Mouse (Mus musculus): ENCODE measurements at regions not wholly inside any gene's neighbourhood (a gene's known extent, or its start where the extent isn't known, plus 50 kb on each side); places are given as distances from the start of the nearest gene placed in this dataset.

- H3K9me3 ChIP-seq (ENCODE audit: control insufficient read depth, low read length): no peaks in the 10 kb centered on the region
- H3K36me3 ChIP-seq (replicated peaks; ENCODE audit: control insufficient read depth, insufficient read depth, low read depth): no peaks in the 10 kb centered on the region
- TF ChIP-seq EP300 (IDR thresholded peaks at IDR 0.05; ENCODE audit: low read depth) (no peak), CTCF (IDR thresholded peaks at IDR 0.05; ENCODE audit: low read depth) (no peak)
- DNase-seq (ENCODE audit: low read depth in 3 of 3, low spot score in 3 of 3): no peak
- H3K4me1 ChIP-seq (replicated peaks; ENCODE audit: control insufficient read depth in 2 of 2, insufficient read depth in 2 of 2, low read length in 1 of 2): no peaks in the 10 kb centered on the region
- H3K27ac ChIP-seq: no peak overlapping the region
- no peak overlapping the region for H3K4me2 ChIP-seq (ENCODE audit: low read depth)
- WGBS (ENCODE audit: insufficient replicate concordance): 47% methylated on average over 14 of the region's 14 CpGs
- no peak overlapping the region for H3K9ac ChIP-seq (replicated peaks)
- H3K27me3 ChIP-seq (ENCODE audit: control insufficient read depth, insufficient read depth, low read length): no peaks in the 10 kb centered on the region
- H3K4me3 ChIP-seq (ENCODE audit: insufficient read depth in 1 of 2, low read depth in 2 of 2, low read length in 2 of 2): no peak overlapping the region
- ATAC-seq (ENCODE audit: insufficient read depth): no peak
Observed at GRCm38 (mm10) chr6:16977392-16978205, 79.4 kb upstream of the Tfec start.

DNA sequence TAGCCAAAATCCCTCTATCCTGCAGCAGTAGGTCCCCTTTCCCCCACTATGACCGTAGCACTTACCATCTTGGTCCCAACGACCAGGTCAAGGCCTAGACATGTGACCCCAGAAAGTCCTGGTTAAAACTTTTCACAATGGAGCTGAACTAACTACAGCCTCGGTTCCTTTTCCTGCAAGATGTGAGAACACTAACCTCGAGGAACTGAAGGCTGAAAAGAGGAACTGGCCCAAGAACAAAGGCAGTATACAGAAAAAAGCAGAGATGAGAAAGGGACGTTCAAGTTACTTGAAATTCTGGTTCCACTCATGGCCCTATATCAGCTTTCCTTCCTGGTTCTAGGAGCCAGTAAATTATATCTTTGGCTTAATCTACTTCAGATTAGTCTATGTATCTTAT is 67.4 kb upstream of the Tfec start:
- H3K9ac ChIP-seq (replicated peaks): no peak overlapping the region
- H3K9me3 ChIP-seq (ENCODE audit: control insufficient read depth, low read length): no peaks in the 10 kb centered on the region
- H3K27ac ChIP-seq: no peak overlapping the region
- no peak for DNase-seq (ENCODE audit: low read depth in 3 of 3, low spot score in 3 of 3)
- WGBS (ENCODE audit: insufficient replicate concordance): 23% methylated on average over 5 of the region's 5 CpGs
- TF ChIP-seq EP300 (IDR thresholded peaks at IDR 0.05; ENCODE audit: low read depth) (no peak), CTCF (IDR thresholded peaks at IDR 0.05; ENCODE audit: low read depth) (no peak)
- no peak overlapping the region for H3K4me2 ChIP-seq (ENCODE audit: low read depth)
- no peaks in the 10 kb centered on the region for H3K36me3 ChIP-seq (replicated peaks; ENCODE audit: control insufficient read depth, insufficient read depth, low read depth)
- no peak for ATAC-seq (ENCODE audit: insufficient read depth)
- no peaks in the 10 kb centered on the region for H3K27me3 ChIP-seq (ENCODE audit: control insufficient read depth, insufficient read depth, low read length)
- no peak overlapping the region for H3K4me3 ChIP-seq (ENCODE audit: insufficient read depth in 1 of 2, low read depth in 2 of 2, low read length in 2 of 2)
- no peaks in the 10 kb centered on the region for H3K4me1 ChIP-seq (replicated peaks; ENCODE audit: control insufficient read depth in 2 of 2, insufficient read depth in 2 of 2, low read length in 1 of 2)

- no peak overlapping the region for H3K27ac ChIP-seq
- ATAC-seq (ENCODE audit: insufficient read depth) (no peak), DNase-seq (ENCODE audit: low read depth in 3 of 3, low spot score in 3 of 3) (no peak)
- H3K4me1 ChIP-seq (replicated peaks; ENCODE audit: control insufficient read depth in 2 of 2, insufficient read depth in 2 of 2, low read length in 1 of 2): no peaks in the 10 kb centered on the region
- no peaks in the 10 kb centered on the region for H3K27me3 ChIP-seq (ENCODE audit: control insufficient read depth, insufficient read depth, low read length)
- TF ChIP-seq EP300 (IDR thresholded peaks at IDR 0.05; ENCODE audit: low read depth): no peak
- no peaks in the 10 kb centered on the region for H3K9me3 ChIP-seq (ENCODE audit: control insufficient read depth, low read length)
- no peak overlapping the region for H3K4me2 ChIP-seq (ENCODE audit: low read depth)
- no peaks in the 10 kb centered on the region for H3K36me3 ChIP-seq (replicated peaks; ENCODE audit: control insufficient read depth, insufficient read depth, low read depth)
- 35% methylated on average over 2 of the region's 2 CpGs for WGBS (ENCODE audit: insufficient replicate concordance)
- H3K9ac ChIP-seq (replicated peaks): no peak overlapping the region
- no peak overlapping the region for H3K4me3 ChIP-seq (ENCODE audit: insufficient read depth in 1 of 2, low read depth in 2 of 2, low read length in 2 of 2)
Observed at GRCm38 (mm10) chr6:16964362-16964761, 66.1 kb upstream of the Tfec start.

DNA sequence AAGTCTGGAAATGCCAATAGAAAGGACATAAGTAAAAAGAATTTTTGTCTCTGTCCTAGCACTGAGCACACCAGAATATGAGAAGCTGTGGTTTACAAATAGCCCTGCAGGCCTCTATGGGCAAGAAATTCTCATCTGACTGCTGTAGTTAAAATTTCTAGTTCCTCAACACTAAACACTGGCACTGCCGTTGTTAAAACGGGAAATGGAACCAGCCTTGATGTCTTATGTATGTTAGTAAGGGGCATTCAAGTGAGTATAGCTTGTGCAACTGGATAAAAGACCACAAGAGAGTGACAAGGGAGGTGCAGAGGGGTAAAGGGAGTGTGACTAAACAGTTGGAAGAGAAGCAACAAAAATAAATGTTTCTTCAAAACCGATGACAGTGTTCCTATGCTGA is 65.7 kb upstream of the Tfec start:
- H3K27me3 ChIP-seq (ENCODE audit: control insufficient read depth, insufficient read depth, low read length): no peaks in the 10 kb centered on the region
- no peaks in the 10 kb centered on the region for H3K4me1 ChIP-seq (replicated peaks; ENCODE audit: control insufficient read depth in 2 of 2, insufficient read depth in 2 of 2, low read length in 1 of 2)
- WGBS (ENCODE audit: insufficient replicate concordance): 23% methylated on average over 3 of the region's 3 CpGs
- no peak overlapping the region for H3K27ac ChIP-seq
- H3K9me3 ChIP-seq (ENCODE audit: control insufficient read depth, low read length): no peaks in the 10 kb centered on the region
- ATAC-seq (ENCODE audit: insufficient read depth): no peak
- H3K36me3 ChIP-seq (replicated peaks; ENCODE audit: control insufficient read depth, insufficient read depth, low read depth): no peaks in the 10 kb centered on the region
- DNase-seq (ENCODE audit: low read depth in 3 of 3, low spot score in 3 of 3): peak in 1 of 3 experiments; percentile 23
- H3K9ac ChIP-seq (replicated peaks): no peak overlapping the region
- H3K4me2 ChIP-seq (ENCODE audit: low read depth): no peak overlapping the region
- TF ChIP-seq CTCF (IDR thresholded peaks at IDR 0.05; ENCODE audit: low read depth) (no peak), EP300 (IDR thresholded peaks at IDR 0.05; ENCODE audit: low read depth) (no peak)
- H3K4me3 ChIP-seq (ENCODE audit: insufficient read depth in 1 of 2, low read depth in 2 of 2, low read length in 2 of 2): no peak overlapping the region

DNA sequence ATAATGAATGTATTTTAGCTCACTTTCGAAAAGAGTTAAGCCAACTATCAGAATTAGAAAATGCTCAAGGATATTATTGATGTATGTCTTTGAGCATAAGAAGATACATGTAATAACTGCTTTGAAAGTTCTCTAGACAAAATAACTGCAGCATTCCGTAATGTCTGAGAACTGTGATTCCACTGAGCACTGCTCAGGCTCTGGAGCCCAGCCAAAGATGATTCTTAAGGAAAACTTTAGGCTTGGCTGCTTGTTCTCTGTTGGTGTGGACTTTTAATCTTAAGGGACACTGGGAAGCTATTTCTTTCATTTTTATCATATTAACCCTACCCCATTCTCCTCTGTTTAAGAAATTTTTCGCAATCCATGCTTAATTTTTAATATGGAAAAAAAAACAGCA is 59.9 kb upstream of the Tfec start:
- no peaks in the 10 kb centered on the region for H3K9me3 ChIP-seq (ENCODE audit: control insufficient read depth, low read length)
- DNase-seq (ENCODE audit: low read depth in 3 of 3, low spot score in 3 of 3): no peak
- no peak overlapping the region for H3K4me2 ChIP-seq (ENCODE audit: low read depth)
- H3K4me1 ChIP-seq (replicated peaks; ENCODE audit: control insufficient read depth in 2 of 2, insufficient read depth in 2 of 2, low read length in 1 of 2): no peaks in the 10 kb centered on the region
- no peak for TF ChIP-seq CTCF (IDR thresholded peaks at IDR 0.05; ENCODE audit: low read depth)
- TF ChIP-seq EP300 (IDR thresholded peaks at IDR 0.05; ENCODE audit: low read depth): no peak
- H3K36me3 ChIP-seq (replicated peaks; ENCODE audit: control insufficient read depth, insufficient read depth, low read depth): no peaks in the 10 kb centered on the region
- H3K9ac ChIP-seq (replicated peaks): no peak overlapping the region
- no peak overlapping the region for H3K27ac ChIP-seq
- no peak for ATAC-seq (ENCODE audit: insufficient read depth)
- 51% methylated on average over 3 of the region's 3 CpGs for WGBS (ENCODE audit: insufficient replicate concordance)
- no peak overlapping the region for H3K4me3 ChIP-seq (ENCODE audit: insufficient read depth in 1 of 2, low read depth in 2 of 2, low read length in 2 of 2)
- no peaks in the 10 kb centered on the region for H3K27me3 ChIP-seq (ENCODE audit: control insufficient read depth, insufficient read depth, low read length)

Data from liver, embryonic 14.5 days (tissue).